Mouse (Mus musculus) small intestine, adult 2 months (tissue): ENCODE measurements around the gene F2rl3.

Experiments
- CTCF ChIP-seq: fragments of 200-500 bp; IDR thresholded peaks from 2 replicates; pipeline ENCODE4 v1.5.1; 2012; ENCODE audit warnings: low read depth, mild to moderate bottlenecking, control low read depth, inconsistent platforms, low read length, moderate library complexity, mixed read lengths; ENCODE audit not compliant: insufficient replicate concordance, insufficient read length; ENCODE audit errors: extremely low read depth
- POLR2A ChIP-seq: fragments of 200-500 bp; IDR thresholded peaks from 2 replicates; pipeline ENCODE4 v1.6.1; 2012; ENCODE audit warnings: low read depth, mild to moderate bottlenecking, control low read depth, inconsistent platforms, low read length, moderate library complexity

- TF ChIP-seq POLR2A (no peak), CTCF (no peak)
Observed at GRCm38 (mm10) chr8:72762306-72762705, 626 bp downstream of the F2rl3 start.
